Mouse (Mus musculus): ENCODE measurements around the gene Pkdrej.

GRCm38 (mm10) chr15:85808031-85808430, 13.5 kb downstream of the Pkdrej start:
- TF ChIP-seq ZNF384 (IDR thresholded peaks at IDR 0.05; ENCODE audit: low read depth, low read length) (no peak), HCFC1 (IDR thresholded peaks at IDR 0.05; ENCODE audit: borderline replicate concordance, insufficient read depth, low read length) (no peak), CHD2 (IDR thresholded peaks at IDR 0.05; ENCODE audit: low read depth, low read length) (no peak), MAFK (IDR thresholded peaks at IDR 0.05; ENCODE audit: insufficient read depth, low read depth, low read length) (no peak), ZC3H11A (IDR thresholded peaks at IDR 0.05; ENCODE audit: borderline replicate concordance, low read depth, low read length) (no peak)
